Mouse (Mus musculus): Measurements from ENCODE around the gene Sgtb. TPM values are rescaled to one million over a fixed set of nuclear protein-coding genes. Genes with fewer than 3 reads are reported as not detected.

Gene Sgtb
- not detected in 2 replicates for total RNA-seq (2015)
- 0.34 TPM in 1 of 2 replicates, not detected in the other for total RNA-seq (2017)

- ATAC-seq (replicated peaks; ENCODE audit: poor library complexity), result peak; percentile 89
Measured at GRCm38 (mm10) chr13:104109288-104109815, at the start of gene Sgtb, which contains the start of gene Nln. Gene Sgtb, plus strand, starts transcription at chr13:104109741. Gene Nln, minus strand, starts transcription at chr13:104109614.

GRCm38 (mm10) chr13:104060231-104060630 lies 49.3 kb upstream of the Sgtb start:
- ATAC-seq (replicated peaks; ENCODE audit: poor library complexity), result no peak

GRCm38 (mm10) chr13:104061975-104062750 lies 47.4 kb upstream of the Sgtb start:
- no peak for ATAC-seq (replicated peaks; ENCODE audit: poor library complexity)

- no peak for ATAC-seq (replicated peaks; ENCODE audit: poor library complexity)
Measured at GRCm38 (mm10) chr13:104063061-104063460, 46.5 kb upstream of the Sgtb start.

- no peak for ATAC-seq (replicated peaks; ENCODE audit: poor library complexity)
Measured at GRCm38 (mm10) chr13:104065649-104066347, 43.7 kb upstream of the Sgtb start.

GRCm38 (mm10) chr13:104069216-104069615 lies 40.3 kb upstream of the Sgtb start:
- ATAC-seq (replicated peaks; ENCODE audit: poor library complexity), result no peak

- no peak for ATAC-seq (replicated peaks; ENCODE audit: poor library complexity)
Measured at GRCm38 (mm10) chr13:104070703-104071102, 38.8 kb upstream of the Sgtb start.

GRCm38 (mm10) chr13:104072351-104072750 lies 37.2 kb upstream of the Sgtb start:
- ATAC-seq (replicated peaks; ENCODE audit: poor library complexity), result no peak

GRCm38 (mm10) chr13:104074230-104074629 lies 35.3 kb upstream of the Sgtb start:
- ATAC-seq (replicated peaks; ENCODE audit: poor library complexity), result peak; percentile 61

GRCm38 (mm10) chr13:104074731-104075130 lies 34.8 kb upstream of the Sgtb start:
- peak; percentile 69 for ATAC-seq (replicated peaks; ENCODE audit: poor library complexity)

- ATAC-seq (replicated peaks; ENCODE audit: poor library complexity), result no peak
Measured at GRCm38 (mm10) chr13:104076993-104077392, 32.5 kb upstream of the Sgtb start.

GRCm38 (mm10) chr13:104082504-104082903 lies 27.0 kb upstream of the Sgtb start:
- ATAC-seq (replicated peaks; ENCODE audit: poor library complexity), result no peak; the same call in 1 of the 2 replicates

- ATAC-seq (replicated peaks; ENCODE audit: poor library complexity), result peak; percentile 29; the same call in 1 of the 2 replicates
Measured at GRCm38 (mm10) chr13:104084600-104084999, 24.9 kb upstream of the Sgtb start.

- peak; percentile 98 for ATAC-seq (replicated peaks; ENCODE audit: poor library complexity)
Measured at GRCm38 (mm10) chr13:104089387-104089786, 20.2 kb upstream of the Sgtb start.

- no peak for ATAC-seq (replicated peaks; ENCODE audit: poor library complexity)
Measured at GRCm38 (mm10) chr13:104091734-104092133, 17.8 kb upstream of the Sgtb start.

GRCm38 (mm10) chr13:104094531-104095385 lies 14.8 kb upstream of the Sgtb start:
- ATAC-seq (replicated peaks; ENCODE audit: poor library complexity), result peak; percentile 84

GRCm38 (mm10) chr13:104095955-104096354 lies 13.6 kb upstream of the Sgtb start:
- ATAC-seq (replicated peaks; ENCODE audit: poor library complexity), result no peak

- no peak for ATAC-seq (replicated peaks; ENCODE audit: poor library complexity)
Measured at GRCm38 (mm10) chr13:104097190-104097589, 12.4 kb upstream of the Sgtb start.

GRCm38 (mm10) chr13:104100416-104100815 lies 9.1 kb upstream of the Sgtb start:
- peak; percentile 68 for ATAC-seq (replicated peaks; ENCODE audit: poor library complexity)

- no peak for ATAC-seq (replicated peaks; ENCODE audit: poor library complexity)
Measured at GRCm38 (mm10) chr13:104101606-104102235, 7.8 kb upstream of the Sgtb start.
